Mouse (Mus musculus): Measurements from ENCODE around the gene Dcaf1.

Gene Dcaf1

GRCm38 (mm10) chr9:106908715-106909114 is 87.0 kb downstream of the Dcaf1 start:
- DNase-seq, result no peak

DNA sequence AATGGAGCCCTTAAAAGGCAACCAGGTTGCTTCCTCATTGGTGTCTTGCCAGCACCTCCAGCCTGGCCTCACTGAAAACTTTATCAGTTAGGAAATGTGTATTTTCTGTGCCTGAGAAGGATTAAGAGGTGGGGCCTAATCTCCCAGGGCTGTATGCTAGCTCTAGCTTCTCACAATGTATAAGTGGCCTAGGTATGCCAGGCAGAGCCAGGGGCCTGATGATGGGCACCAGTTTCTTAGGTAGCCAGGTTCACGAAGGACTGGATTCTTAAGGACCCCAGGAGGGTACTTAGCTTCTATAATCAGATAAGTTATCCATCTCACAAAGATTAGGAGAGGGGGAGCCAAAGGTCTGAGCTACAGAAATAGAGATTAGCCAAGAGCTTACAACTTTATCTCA is 90.0 kb downstream of the Dcaf1 start:
- no peak for DNase-seq

GRCm38 (mm10) chr9:106913759-106914158 is 92.1 kb downstream of the Dcaf1 start:
- DNase-seq, result no peak

DNA sequence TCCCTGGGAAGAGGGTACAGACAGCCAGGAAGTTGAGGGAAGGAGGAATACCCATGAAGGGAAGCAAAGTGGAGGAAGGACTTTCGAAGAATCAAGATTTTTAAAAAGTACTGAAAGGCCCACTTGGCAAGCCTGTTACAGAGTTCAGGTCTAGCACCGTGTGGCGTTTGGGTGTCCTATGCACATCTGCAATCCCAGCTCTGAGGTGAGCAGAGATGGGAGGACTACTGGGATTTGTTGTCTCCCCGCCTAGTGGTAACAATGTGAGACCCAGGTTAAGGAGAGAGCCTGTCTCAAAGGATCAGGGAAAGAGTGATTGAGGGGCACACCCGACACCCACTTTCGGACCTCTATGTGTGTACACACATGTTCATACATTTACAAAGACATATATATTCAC is 93.2 kb downstream of the Dcaf1 start:
- no peak for DNase-seq

Data from cerebellum, adult 8-10 months (tissue).